Mouse (Mus musculus): ENCODE results near the gene Hoxc10. TPM values are rescaled to one million over a fixed set of nuclear protein-coding genes. Genes with fewer than 3 reads are reported as not detected.

Gene Hoxc10
- polyA plus RNA-seq, 1 experiment from 2014 or later: not detected

- H3K4me3 ChIP-seq (ENCODE audit: low read depth, low read length): no peak overlapping the region
- ATAC-seq (ENCODE audit: low read depth): no peak
- WGBS (ENCODE audit: insufficient replicate concordance): 2% methylated on average over 6 of the region's 6 CpGs
- H3K27me3 ChIP-seq (ENCODE audit: control insufficient read depth, insufficient read depth, low read depth, low read length): peaks cover 95% of the 10 kb centered on the region
- no peaks in the 10 kb centered on the region for H3K4me1 ChIP-seq (ENCODE audit: control insufficient read depth, low read depth, low read length)
- no peaks in the 10 kb centered on the region for H3K36me3 ChIP-seq (ENCODE audit: control insufficient read depth, insufficient read depth)
- H3K9ac ChIP-seq (ENCODE audit: low read depth, low read length): no peak overlapping the region
- no peak overlapping the region for H3K27ac ChIP-seq (ENCODE audit: low read length)
- H3K9me3 ChIP-seq (replicated peaks; ENCODE audit: control insufficient read depth, low read length): no peaks in the 10 kb centered on the region
- H3K4me2 ChIP-seq (ENCODE audit: low read depth, low read length): no peak overlapping the region
Measured at GRCm38 (mm10) chr15:102972753-102973152, 6.2 kb downstream of the Hoxc10 start.

- Histone ChIP-seq H3K9me3 (replicated peaks; ENCODE audit: control insufficient read depth, low read length) (no peaks in the 10 kb centered on the region), H3K4me2 (ENCODE audit: low read depth, low read length) (no peak overlapping the region), H3K36me3 (ENCODE audit: control insufficient read depth, insufficient read depth) (no peaks in the 10 kb centered on the region), H3K4me3 (ENCODE audit: low read depth, low read length) (no peak overlapping the region), H3K27ac (ENCODE audit: low read length) (no peak overlapping the region), H3K4me1 (ENCODE audit: control insufficient read depth, low read depth, low read length) (no peaks in the 10 kb centered on the region), H3K9ac (ENCODE audit: low read depth, low read length) (no peak overlapping the region), H3K27me3 (ENCODE audit: control insufficient read depth, insufficient read depth, low read depth, low read length) (peaks cover 97% of the 10 kb centered on the region)
- no peak for ATAC-seq (ENCODE audit: low read depth)
- 4% methylated on average over 7 of the region's 7 CpGs for WGBS (ENCODE audit: insufficient replicate concordance)
Measured at GRCm38 (mm10) chr15:102975034-102975433, 8.4 kb downstream of the Hoxc10 start.

GRCm38 (mm10) chr15:102975688-102976111, 9.1 kb downstream of the Hoxc10 start:
- H3K4me1 ChIP-seq (ENCODE audit: control insufficient read depth, low read depth, low read length): no peaks in the 10 kb centered on the region
- no peak overlapping the region for H3K27ac ChIP-seq (ENCODE audit: low read length)
- H3K27me3 ChIP-seq (ENCODE audit: control insufficient read depth, insufficient read depth, low read depth, low read length): peaks cover 97% of the 10 kb centered on the region
- no peak overlapping the region for H3K9ac ChIP-seq (ENCODE audit: low read depth, low read length)
- no peaks in the 10 kb centered on the region for H3K36me3 ChIP-seq (ENCODE audit: control insufficient read depth, insufficient read depth)
- H3K4me3 ChIP-seq (ENCODE audit: low read depth, low read length): no peak overlapping the region
- no peaks in the 10 kb centered on the region for H3K9me3 ChIP-seq (replicated peaks; ENCODE audit: control insufficient read depth, low read length)
- 2% methylated on average over 21 of the region's 21 CpGs for whole genome bisulfite sequencing (ENCODE audit: insufficient replicate concordance)
- no peak overlapping the region for H3K4me2 ChIP-seq (ENCODE audit: low read depth, low read length)
- no peak for ATAC-seq (ENCODE audit: low read depth)

GRCm38 (mm10) chr15:102976171-102976570, 9.6 kb downstream of the Hoxc10 start, which contains the start of gene Hoxc9:
Hoxc9 (plus strand) TSS chr15:102976439.
- H3K27ac ChIP-seq (ENCODE audit: low read length): no peak within 1 kb of the TSS
- H3K36me3 ChIP-seq (ENCODE audit: control insufficient read depth, insufficient read depth): no peaks in the 10 kb centered on the region
- peaks cover 97% of the 10 kb centered on the region for H3K27me3 ChIP-seq (ENCODE audit: control insufficient read depth, insufficient read depth, low read depth, low read length)
- no peak within 1 kb of the TSS for H3K9ac ChIP-seq (ENCODE audit: low read depth, low read length)
- WGBS (ENCODE audit: insufficient replicate concordance): 1% methylated on average over 17 of the region's 20 CpGs
- peak within 1 kb of the TSS; percentile 19; the same call in 1 of the 2 replicates for H3K4me3 ChIP-seq (ENCODE audit: low read depth, low read length)
- H3K4me2 ChIP-seq (ENCODE audit: low read depth, low read length): peak within 1 kb of the TSS; percentile 8; the same call in 1 of the 2 replicates
- H3K9me3 ChIP-seq (replicated peaks; ENCODE audit: control insufficient read depth, low read length): no peaks in the 10 kb centered on the region
- no peaks in the 10 kb centered on the region for H3K4me1 ChIP-seq (ENCODE audit: control insufficient read depth, low read depth, low read length)
- no peak for ATAC-seq (ENCODE audit: low read depth)

- Histone ChIP-seq H3K4me3 (ENCODE audit: low read depth, low read length) (peak overlapping the region; percentile 19; the same call in 1 of the 2 replicates), H3K4me1 (ENCODE audit: control insufficient read depth, low read depth, low read length) (no peaks in the 10 kb centered on the region), H3K9ac (ENCODE audit: low read depth, low read length) (no peak overlapping the region), H3K27ac (ENCODE audit: low read length) (no peak overlapping the region), H3K36me3 (ENCODE audit: control insufficient read depth, insufficient read depth) (no peaks in the 10 kb centered on the region), H3K27me3 (ENCODE audit: control insufficient read depth, insufficient read depth, low read depth, low read length) (peaks cover 98% of the 10 kb centered on the region), H3K4me2 (ENCODE audit: low read depth, low read length) (peak overlapping the region; percentile 8; the same call in 1 of the 2 replicates), H3K9me3 (replicated peaks; ENCODE audit: control insufficient read depth, low read length) (no peaks in the 10 kb centered on the region)
- no peak for ATAC-seq (ENCODE audit: low read depth)
- WGBS (ENCODE audit: insufficient replicate concordance): 2% methylated on average over 37 of the region's 37 CpGs
Measured at GRCm38 (mm10) chr15:102976631-102977422, 10.2 kb downstream of the Hoxc10 start.

GRCm38 (mm10) chr15:102977423-102977974, 10.9 kb downstream of the Hoxc10 start:
- WGBS (ENCODE audit: insufficient replicate concordance): 5% methylated on average over 16 of the region's 16 CpGs
- Histone ChIP-seq H3K4me2 (ENCODE audit: low read depth, low read length) (peak overlapping the region; percentile 8; the same call in 1 of the 2 replicates), H3K36me3 (ENCODE audit: control insufficient read depth, insufficient read depth) (no peaks in the 10 kb centered on the region), H3K9me3 (replicated peaks; ENCODE audit: control insufficient read depth, low read length) (no peaks in the 10 kb centered on the region), H3K27ac (ENCODE audit: low read length) (no peak overlapping the region), H3K9ac (ENCODE audit: low read depth, low read length) (no peak overlapping the region), H3K27me3 (ENCODE audit: control insufficient read depth, insufficient read depth, low read depth, low read length) (peaks cover 98% of the 10 kb centered on the region), H3K4me3 (ENCODE audit: low read depth, low read length) (peak overlapping the region; percentile 19; the same call in 1 of the 2 replicates), H3K4me1 (ENCODE audit: control insufficient read depth, low read depth, low read length) (no peaks in the 10 kb centered on the region)
- no peak for ATAC-seq (ENCODE audit: low read depth)

- no peaks in the 10 kb centered on the region for H3K4me1 ChIP-seq (ENCODE audit: control insufficient read depth, low read depth, low read length)
- no peaks in the 10 kb centered on the region for H3K9me3 ChIP-seq (replicated peaks; ENCODE audit: control insufficient read depth, low read length)
- H3K36me3 ChIP-seq (ENCODE audit: control insufficient read depth, insufficient read depth): no peaks in the 10 kb centered on the region
- no peak overlapping the region for H3K9ac ChIP-seq (ENCODE audit: low read depth, low read length)
- H3K27me3 ChIP-seq (ENCODE audit: control insufficient read depth, insufficient read depth, low read depth, low read length): peaks cover 97% of the 10 kb centered on the region
- H3K27ac ChIP-seq (ENCODE audit: low read length): no peak overlapping the region
- no peak overlapping the region for H3K4me2 ChIP-seq (ENCODE audit: low read depth, low read length)
- no peak overlapping the region for H3K4me3 ChIP-seq (ENCODE audit: low read depth, low read length)
- no peak for ATAC-seq (ENCODE audit: low read depth)
- 1% methylated on average over 13 of the region's 13 CpGs for WGBS (ENCODE audit: insufficient replicate concordance)
Measured at GRCm38 (mm10) chr15:102978615-102979515, 12.3 kb downstream of the Hoxc10 start.

GRCm38 (mm10) chr15:102979936-102980335, 13.3 kb downstream of the Hoxc10 start:
- ATAC-seq (ENCODE audit: low read depth): no peak
- Histone ChIP-seq H3K36me3 (ENCODE audit: control insufficient read depth, insufficient read depth) (no peaks in the 10 kb centered on the region), H3K27ac (ENCODE audit: low read length) (no peak overlapping the region), H3K4me1 (ENCODE audit: control insufficient read depth, low read depth, low read length) (no peaks in the 10 kb centered on the region), H3K27me3 (ENCODE audit: control insufficient read depth, insufficient read depth, low read depth, low read length) (peaks cover 99% of the 10 kb centered on the region), H3K4me3 (ENCODE audit: low read depth, low read length) (no peak overlapping the region), H3K9ac (ENCODE audit: low read depth, low read length) (no peak overlapping the region), H3K9me3 (replicated peaks; ENCODE audit: control insufficient read depth, low read length) (no peaks in the 10 kb centered on the region), H3K4me2 (ENCODE audit: low read depth, low read length) (no peak overlapping the region)
- WGBS (ENCODE audit: insufficient replicate concordance): 23% methylated on average over 1 of the region's 1 CpGs

Data from liver, embryonic 16.5 days (tissue).